Mouse (Mus musculus) limb, embryonic 12.5 days (tissue): ENCODE data around the gene Tnpo2. TPM values are rescaled to one million over a fixed set of nuclear protein-coding genes. Genes with fewer than 3 reads are reported as not detected.

Source experiments
- ATAC-seq: fragments of 200-750 bp; cut with Nextera tagmentation; 2 replicates; pipeline ENCODE4 v1.8.0; 2017; ENCODE audit warnings: low read depth, moderate TSS enrichment; ENCODE audit not compliant: insufficient number of reproducible peaks, insufficient read depth, low FRiP score, low TSS enrichment
- H3K27ac ChIP-seq: fragments of 300-500 bp; sonication (generic); 2 replicates; pipeline ENCODE4 v1.5.1; 2016; ENCODE audit warnings: mild to moderate bottlenecking, moderate library complexity
- H3K27me3 ChIP-seq: fragments of 300-500 bp; sonication (generic); 2 replicates; pipeline ENCODE4 v1.6.1; 2016; ENCODE audit warnings: mild to moderate bottlenecking, moderate library complexity
- H3K36me3 ChIP-seq: fragments of 300-500 bp; sonication (generic); 2 replicates; pipeline ENCODE4 v1.6.1; 2016; ENCODE audit warnings: mild to moderate bottlenecking, moderate library complexity
- H3K4me1 ChIP-seq: fragments of 300-500 bp; sonication (generic); replicated peaks from 2 replicates; pipeline ENCODE4 v1.6.1; 2016
- H3K4me2 ChIP-seq: fragments of 300-500 bp; sonication (generic); 2 replicates; pipeline ENCODE4 v1.6.1; 2016; ENCODE audit warnings: mild to moderate bottlenecking, moderate library complexity
- H3K4me3 ChIP-seq: fragments of 300-500 bp; sonication (generic); replicated peaks from 2 replicates; pipeline ENCODE4 v1.5.1; 2016; ENCODE audit warnings: mild to moderate bottlenecking
- H3K9ac ChIP-seq: fragments of 300-500 bp; sonication (generic); replicated peaks from 2 replicates; pipeline ENCODE4 v1.6.1; 2016; ENCODE audit warnings: mild to moderate bottlenecking, moderate library complexity
- H3K9me3 ChIP-seq: fragments of 300-500 bp; sonication (generic); 2 replicates; pipeline ENCODE4 v1.6.1; 2016; ENCODE audit warnings: mild to moderate bottlenecking, moderate library complexity
- WGBS: fragments of 180-500 bp; shearing (Covaris S2); methylation state at CpG from one replicate; pipeline ENCODE4 v1.1.7; 2016; 5-methylcytosine and 5-hydroxymethylcytosine counted together
- polyA plus RNA-seq: library from polyadenylated mRNA; unstranded; fragments of >200 nt; fragmentation: Nextera tagmentation; extraction: Ambion mirVana; gene quantifications from 2 replicates; pipeline ENCODE4 v1.2.1, GENCODE M21; 2016

Tnpo2 gene
- polyA plus RNA-seq, 1 experiment from 2014 or later, result 30.5 TPM

DNA sequence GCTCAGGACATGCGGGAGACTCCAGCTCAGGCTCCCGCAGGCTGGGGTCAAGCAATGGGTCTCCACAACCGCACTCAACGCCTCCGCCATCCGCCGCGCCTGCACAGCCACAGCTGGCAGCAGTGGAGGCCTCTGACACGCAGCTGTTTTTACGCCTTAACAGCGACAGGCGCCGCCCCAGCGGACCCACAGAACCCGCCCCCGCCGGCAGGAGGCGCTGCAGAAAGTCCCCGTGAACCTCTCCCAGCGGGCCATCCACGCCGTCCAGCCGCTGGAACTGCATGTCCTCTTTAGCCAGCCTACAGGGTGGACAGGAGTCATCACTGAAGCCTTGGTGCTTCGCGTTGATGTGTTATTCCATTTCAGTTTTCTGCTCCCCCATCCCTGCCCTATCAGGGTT lies 29.0 kb upstream of the Tnpo2 start:
- Histone ChIP-seq H3K9me3 (0 out of 2 replicates have a peak, but pooled peaks cover 3% of the 10 kb centered on the region), H3K4me1 (no peaks in the 10 kb centered on the region; the same call in 1 of the 2 replicates), H3K36me3 (0 out of 2 replicates have a peak, but pooled peaks cover 2% of the 10 kb centered on the region), H3K27me3 (peaks cover 59% of the 10 kb centered on the region), H3K4me2 (no peak overlapping the region), H3K27ac (no peak overlapping the region), H3K9ac (no peak overlapping the region), H3K4me3 (no peak overlapping the region)
- no peak for ATAC-seq
- 9% methylated on average over 25 of the region's 25 CpGs for WGBS

DNA sequence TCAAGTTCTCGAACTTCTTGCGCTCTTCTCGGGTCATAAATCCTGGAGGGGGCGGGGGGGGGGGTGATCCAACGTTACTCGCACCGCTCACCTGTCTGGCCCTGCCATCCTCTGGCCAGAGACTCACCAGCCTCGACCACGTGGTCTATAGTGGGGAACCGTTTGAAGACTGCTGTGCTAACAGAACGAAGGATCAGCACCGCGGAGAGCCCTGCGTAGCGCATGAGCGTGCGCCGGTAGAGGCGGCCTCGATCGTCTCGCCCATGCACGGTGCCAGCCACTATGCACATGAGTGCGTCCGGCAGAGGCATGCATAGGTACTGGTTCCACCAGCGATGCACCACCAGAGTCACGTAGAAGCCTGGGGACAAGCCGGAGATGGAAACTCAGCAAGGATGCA lies 25.5 kb upstream of the Tnpo2 start:
- no peak overlapping the region for H3K9ac ChIP-seq
- H3K9me3 ChIP-seq, result 0 out of 2 replicates have a peak, but pooled peaks cover 3% of the 10 kb centered on the region
- H3K4me3 ChIP-seq, result no peak overlapping the region
- H3K4me2 ChIP-seq, result no peak overlapping the region
- no peaks in the 10 kb centered on the region for H3K36me3 ChIP-seq
- H3K27ac ChIP-seq, result no peak overlapping the region
- H3K4me1 ChIP-seq, result peaks cover 5% of the 10 kb centered on the region
- peaks cover 82% of the 10 kb centered on the region for H3K27me3 ChIP-seq
- 13% methylated on average over 28 of the region's 28 CpGs for WGBS
- ATAC-seq, result no peak

DNA sequence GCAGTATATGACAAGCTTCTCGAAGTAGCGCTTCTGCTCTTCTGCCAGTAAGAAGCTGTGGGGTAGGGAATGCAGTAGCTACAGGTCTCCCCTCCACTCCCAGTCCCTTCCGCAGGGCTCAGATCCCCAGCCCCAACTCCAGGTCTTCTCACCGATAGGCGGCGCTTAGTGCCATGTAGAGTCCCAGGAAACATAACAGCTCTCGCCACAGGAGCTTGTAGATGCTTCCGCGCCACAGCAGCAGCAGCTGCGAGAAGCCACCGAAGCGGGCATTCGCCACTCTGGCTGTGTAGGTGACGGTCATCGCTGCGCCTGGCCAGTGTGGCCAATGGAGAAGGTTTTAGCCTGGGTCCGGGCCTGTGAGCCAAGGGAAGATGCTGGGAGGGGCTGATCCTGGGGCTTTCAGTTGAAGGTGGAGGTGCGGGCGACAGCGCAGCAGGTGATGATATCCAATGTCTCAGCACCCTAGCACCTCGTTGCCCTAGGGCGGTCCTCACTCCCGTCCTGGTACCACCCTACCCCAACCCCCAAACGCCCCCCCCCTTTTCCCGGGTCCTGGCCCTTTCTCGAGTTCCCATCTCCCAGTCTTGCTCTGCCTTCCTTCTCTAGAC lies 23.4 kb upstream of the Tnpo2 start:
- Histone ChIP-seq H3K27ac (no peak overlapping the region), H3K4me1 (peaks cover 5% of the 10 kb centered on the region; the same call in 1 of the 2 replicates), H3K9ac (peak overlapping the region; percentile 44; the same call in 1 of the 2 replicates), H3K4me3 (peak overlapping the region; percentile 32), H3K9me3 (0 out of 2 replicates have a peak, but pooled peaks cover 3% of the 10 kb centered on the region), H3K4me2 (peak overlapping the region; percentile 56), H3K36me3 (peaks cover 14% of the 10 kb centered on the region), H3K27me3 (peaks cover 64% of the 10 kb centered on the region)
- WGBS, result 6% methylated on average over 25 of the region's 26 CpGs
- no peak for ATAC-seq

DNA sequence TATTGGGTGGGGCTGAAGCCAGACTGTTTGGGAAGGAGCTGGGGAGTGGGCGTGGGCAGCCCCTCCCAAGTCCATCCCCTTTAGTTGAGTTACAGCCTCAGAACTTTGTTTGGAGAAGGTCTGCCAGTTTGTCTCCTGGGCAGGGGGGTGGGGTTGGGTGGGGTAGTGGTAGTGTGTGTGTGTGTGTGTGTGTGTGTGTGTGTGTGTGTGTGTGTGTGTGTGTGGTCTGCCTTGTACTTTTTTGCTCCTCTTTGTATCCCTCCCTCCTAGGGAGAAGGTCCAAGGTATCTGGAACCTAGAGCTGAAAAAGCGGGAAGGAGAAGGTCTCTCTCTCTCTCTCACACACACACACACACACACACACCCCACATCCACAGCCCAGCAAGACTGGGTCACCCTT lies 22.3 kb upstream of the Tnpo2 start, which contains the start of gene Best2:
Gene Best2 (minus strand): TSS at position 101 of the 400 bp plus-strand sequence.
- Histone ChIP-seq H3K36me3 (peaks cover 25% of the 10 kb centered on the region), H3K9ac (peak within 1 kb of the TSS; percentile 44; the same call in 1 of the 2 replicates), H3K4me1 (peaks cover 5% of the 10 kb centered on the region; the same call in 1 of the 2 replicates), H3K4me3 (peak within 1 kb of the TSS; percentile 32), H3K27ac (no peak within 1 kb of the TSS), H3K9me3 (no peaks in the 10 kb centered on the region), H3K27me3 (peaks cover 53% of the 10 kb centered on the region), H3K4me2 (peak within 1 kb of the TSS; percentile 56)
- no peak for ATAC-seq
- 38% methylated on average over 1 of the region's 2 CpGs for WGBS

DNA sequence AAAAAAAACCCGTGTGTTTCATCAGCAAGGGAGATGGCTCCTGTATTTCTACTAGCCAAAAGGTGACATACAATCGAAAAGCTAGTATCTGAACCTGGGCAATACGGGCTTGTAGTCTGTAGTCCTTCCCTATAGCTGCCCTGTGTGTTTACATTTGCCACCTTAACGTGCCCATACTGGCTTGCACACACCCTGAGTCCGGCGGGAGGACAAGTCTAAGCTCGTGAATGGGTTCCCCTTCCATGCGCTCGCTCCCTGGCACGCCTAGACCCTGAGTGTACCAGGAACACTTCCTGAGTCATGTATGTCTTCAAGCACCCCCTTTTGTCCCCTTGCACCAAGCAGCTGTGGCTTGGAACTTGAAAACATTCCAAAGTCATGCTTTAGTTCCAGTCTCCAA lies 20.0 kb upstream of the Tnpo2 start:
- Histone ChIP-seq H3K27ac (no peak overlapping the region), H3K36me3 (peaks cover 47% of the 10 kb centered on the region)
- ATAC-seq, result no peak

DNA sequence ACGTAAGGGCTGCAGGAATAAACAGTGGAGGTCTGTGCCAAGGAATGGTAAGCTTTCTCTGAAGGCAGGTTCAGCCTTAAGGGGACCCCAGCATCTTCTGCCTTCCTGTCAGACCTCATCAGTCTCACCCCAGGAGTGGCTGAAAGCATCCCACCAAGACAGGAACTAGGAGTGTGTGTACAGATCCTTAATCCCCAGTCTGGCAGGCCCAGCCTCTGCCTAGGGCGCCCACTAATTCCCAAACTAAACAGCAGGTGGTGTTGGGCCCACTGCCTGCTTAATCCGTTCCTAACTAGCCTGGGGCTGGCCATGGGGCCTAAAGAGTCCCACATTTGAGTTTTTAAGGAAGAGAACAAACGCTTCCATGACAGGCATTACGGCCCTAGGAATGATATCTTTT lies 19.5 kb upstream of the Tnpo2 start:
- no peak overlapping the region for H3K27ac ChIP-seq
- no peak overlapping the region for H3K4me2 ChIP-seq
- H3K4me3 ChIP-seq, result no peak overlapping the region
- peaks cover 5% of the 10 kb centered on the region; the same call in 1 of the 2 replicates for H3K4me1 ChIP-seq
- H3K27me3 ChIP-seq, result peaks cover 28% of the 10 kb centered on the region
- no peak for ATAC-seq
- H3K9me3 ChIP-seq, result no peaks in the 10 kb centered on the region
- 61% methylated on average over 5 of the region's 5 CpGs for WGBS
- H3K9ac ChIP-seq, result no peak overlapping the region
- peaks cover 52% of the 10 kb centered on the region for H3K36me3 ChIP-seq

More for the DNA sequence above, 20.0 kb upstream of the Tnpo2 start:
- H3K27me3 ChIP-seq, result peaks cover 33% of the 10 kb centered on the region
- WGBS, result 67% methylated on average over 10 of the region's 10 CpGs
- no peak overlapping the region for H3K4me2 ChIP-seq
- no peak overlapping the region for H3K9ac ChIP-seq
- no peak overlapping the region for H3K4me3 ChIP-seq
- H3K4me1 ChIP-seq, result peaks cover 5% of the 10 kb centered on the region; the same call in 1 of the 2 replicates
- no peaks in the 10 kb centered on the region for H3K9me3 ChIP-seq

DNA sequence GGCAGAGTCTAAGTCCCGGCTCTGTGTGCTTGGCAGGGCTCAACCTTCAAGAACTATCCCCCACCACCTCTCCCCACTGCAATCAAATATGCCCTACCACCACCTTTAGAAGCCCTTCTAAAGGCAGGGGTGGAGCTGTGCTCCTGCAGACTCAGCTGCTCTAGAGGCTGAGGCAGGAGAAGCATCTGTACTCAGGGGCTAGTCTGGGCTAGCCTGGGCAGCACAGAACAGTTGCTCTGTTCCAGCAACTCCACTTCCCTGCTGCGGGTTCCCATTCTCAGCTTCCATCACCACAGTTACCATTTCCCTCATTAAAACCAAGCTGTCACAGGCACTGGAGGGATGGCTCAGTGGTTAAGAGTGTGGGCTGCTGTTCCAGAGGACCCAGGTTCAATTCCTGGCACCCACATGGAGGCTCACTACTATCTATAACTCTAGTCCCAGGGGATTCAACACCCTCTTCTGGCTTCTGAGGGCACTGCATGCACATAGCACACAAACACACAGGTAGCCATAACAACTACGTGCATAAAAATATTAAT lies 15.1 kb upstream of the Tnpo2 start:
- peaks cover 20% of the 10 kb centered on the region for H3K4me1 ChIP-seq

DNA sequence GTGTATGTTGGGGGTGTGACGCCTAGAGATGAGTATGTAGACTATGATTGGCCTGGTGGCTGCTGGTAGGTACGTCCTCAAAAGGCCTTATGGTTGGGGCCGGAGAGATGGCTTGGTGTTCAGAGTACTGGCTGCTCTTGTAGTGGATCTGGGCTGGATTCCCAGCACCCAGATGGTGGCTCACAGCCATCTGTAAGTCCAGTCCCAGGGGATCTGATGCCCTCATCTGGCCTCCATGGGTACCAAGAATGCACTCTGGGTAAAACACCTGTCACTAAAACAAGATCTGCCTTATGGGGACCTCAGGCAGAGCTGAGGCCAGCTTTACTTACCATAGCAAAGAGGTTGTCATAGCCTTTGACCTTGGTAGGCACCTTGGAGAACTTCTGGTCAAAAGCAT lies 12.9 kb upstream of the Tnpo2 start:
- peak overlapping the region; percentile 97 for H3K4me2 ChIP-seq
- peaks cover 33% of the 10 kb centered on the region for H3K4me1 ChIP-seq
- 96% methylated on average over 3 of the region's 3 CpGs for WGBS
- H3K9me3 ChIP-seq, result no peaks in the 10 kb centered on the region
- ATAC-seq, result no peak
- peaks cover 52% of the 10 kb centered on the region for H3K36me3 ChIP-seq
- H3K4me3 ChIP-seq, result peak overlapping the region; percentile 100; the same call in 1 of the 2 replicates
- H3K27me3 ChIP-seq, result no peaks in the 10 kb centered on the region
- no peak overlapping the region for H3K27ac ChIP-seq
- no peak overlapping the region for H3K9ac ChIP-seq

More for the DNA sequence above, 15.1 kb upstream of the Tnpo2 start:
- peaks cover 71% of the 10 kb centered on the region for H3K36me3 ChIP-seq
- ATAC-seq, result no peak
- no peak overlapping the region for H3K9ac ChIP-seq
- no peak overlapping the region for H3K4me2 ChIP-seq
- WGBS, result 92% methylated on average over 3 of the region's 3 CpGs
- H3K9me3 ChIP-seq, result no peaks in the 10 kb centered on the region
- no peak overlapping the region for H3K4me3 ChIP-seq
- no peak overlapping the region for H3K27ac ChIP-seq
- no peaks in the 10 kb centered on the region for H3K27me3 ChIP-seq

DNA sequence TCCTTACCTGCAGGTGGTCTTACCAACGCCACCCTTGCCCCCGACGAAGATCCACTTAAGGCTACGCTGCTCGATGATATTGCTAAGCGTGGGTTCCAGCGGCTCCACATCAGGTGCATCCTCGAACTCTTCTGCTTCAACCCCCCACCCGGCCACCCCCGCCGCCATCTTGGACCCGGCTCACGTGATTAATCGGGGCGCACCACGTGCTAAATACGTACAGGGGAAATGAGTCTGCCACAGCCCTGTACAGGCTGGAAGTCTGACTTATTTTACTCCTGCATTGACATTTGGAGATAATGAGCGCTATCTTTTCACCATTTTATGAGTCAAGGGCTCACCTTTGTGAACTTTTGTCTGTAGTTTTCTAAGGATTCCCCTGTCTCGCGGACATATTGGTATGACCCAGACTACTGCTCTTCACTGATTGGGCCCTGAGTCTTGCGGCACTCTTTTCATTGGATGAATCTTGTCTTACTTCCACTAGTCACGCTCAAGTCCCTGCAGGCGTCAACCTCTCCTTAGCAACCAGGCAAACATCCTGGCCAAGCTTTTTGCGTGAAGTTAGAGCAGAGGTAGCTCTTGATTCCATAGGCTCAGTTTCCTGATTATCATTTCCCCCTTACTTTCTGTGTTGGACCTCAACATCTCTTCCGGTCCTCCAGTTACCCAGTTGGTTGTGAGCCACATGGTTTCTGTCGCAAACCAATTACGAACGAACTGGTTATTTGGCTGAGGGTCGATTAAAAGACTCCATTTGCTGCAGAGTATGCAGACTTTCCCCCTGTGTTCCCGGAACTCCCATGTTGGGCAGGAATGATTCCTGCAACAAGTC lies 11.4 kb upstream of the Tnpo2 start, which contains the start of gene Asna1:
Gene Asna1 (minus strand): TSS at position 184 of the 835 bp plus-strand sequence.
- 7% methylated on average over 30 of the region's 30 CpGs for WGBS
- Histone ChIP-seq H3K36me3 (peaks cover 51% of the 10 kb centered on the region), H3K4me1 (peaks cover 39% of the 10 kb centered on the region), H3K27ac (peak within 1 kb of the TSS; percentile 91), H3K4me2 (peak within 1 kb of the TSS; percentile 97), H3K27me3 (no peaks in the 10 kb centered on the region), H3K4me3 (peak within 1 kb of the TSS; percentile 100), H3K9ac (peak within 1 kb of the TSS; percentile 71), H3K9me3 (no peaks in the 10 kb centered on the region)
- peak; percentile 70 for ATAC-seq

DNA sequence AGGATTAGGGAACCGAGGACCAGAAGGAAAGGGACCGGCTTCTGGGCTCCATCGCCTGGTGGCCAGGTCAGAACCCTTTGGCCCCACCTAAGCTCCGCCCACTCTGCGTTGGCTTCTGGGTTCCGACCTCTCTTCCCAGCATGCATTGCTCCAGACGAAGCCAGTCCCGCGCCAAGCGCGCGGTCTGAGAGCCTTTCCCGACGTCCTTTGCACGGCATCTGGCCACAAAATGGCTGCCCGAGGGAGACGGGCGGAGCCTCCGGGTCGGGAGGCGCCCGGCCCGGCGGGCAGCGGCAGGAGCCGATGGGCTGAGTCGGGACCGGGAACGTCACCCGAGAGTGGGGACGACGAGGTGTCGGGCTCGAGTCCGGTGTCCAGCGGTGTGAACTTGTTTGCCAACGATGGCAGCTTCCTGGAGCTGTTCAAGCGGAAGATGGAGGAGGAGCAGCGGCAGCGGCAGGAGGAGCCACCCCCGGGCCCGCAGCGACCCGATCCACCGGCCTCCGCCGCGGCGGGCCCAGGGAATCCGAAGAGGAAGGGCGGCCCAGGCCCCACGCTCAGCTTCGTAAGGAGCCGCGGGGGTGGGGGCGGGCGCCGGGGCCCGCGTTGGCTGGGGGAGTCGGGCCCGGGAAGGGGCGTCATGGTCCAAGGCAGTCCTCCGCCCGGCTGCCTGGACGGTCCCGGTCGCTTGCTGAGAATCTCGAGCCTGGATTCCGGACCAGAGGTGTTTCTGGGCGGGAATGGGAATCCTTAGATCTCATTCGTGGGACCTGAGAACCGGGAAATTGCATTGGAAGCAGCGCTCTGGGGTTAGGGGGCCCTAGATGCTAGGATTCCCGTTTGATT lies 9.8 kb upstream of the Tnpo2 start, which contains the start of gene Trir:
Gene Trir (plus strand): TSS at position 154 of the 846 bp plus-strand sequence.
- peak within 1 kb of the TSS; percentile 100 for H3K4me3 ChIP-seq
- H3K27me3 ChIP-seq, result no peaks in the 10 kb centered on the region
- peak; percentile 58 for ATAC-seq
- peaks cover 49% of the 10 kb centered on the region for H3K36me3 ChIP-seq
- no peaks in the 10 kb centered on the region for H3K9me3 ChIP-seq
- H3K4me1 ChIP-seq, result peaks cover 39% of the 10 kb centered on the region
- 1% methylated on average over 75 of the region's 75 CpGs for WGBS
- peak within 1 kb of the TSS; percentile 91 for H3K27ac ChIP-seq
- H3K9ac ChIP-seq, result peak within 1 kb of the TSS; percentile 98
- H3K4me2 ChIP-seq, result peak within 1 kb of the TSS; percentile 97
